Comparison of ENCODE assay signal across 10 mouse cellular contexts in genomic region chr14:21610224-21610623, GRCm38 (mm10).
A peak's percentile ranks its signal among the peaks of the same experiment; 100 is the strongest.
DNase-seq lines count a peak whose midpoint lies in the region; ATAC-seq and TF ChIP-seq lines count a peak whose summit lies in the region.
"Had no signal": no experiment of that assay in that cellular context is flagged by ENCODE, and none has a peak within 500 bp of the region (broad histone marks: within the 10 kb centered on the region; RNA-seq: fewer than 3 reads in every experiment).

No protein-coding gene starts in this region.

- dilution Hi-C loops in CH12.LX (cut with MboI; ENCODE audit: extremely low pct_ligation_motif_present, extremely low pct_unique_long_range_greater_than_20kb, low sequenced_read_pairs), result no loop called here

- no peak overlapping the region for H3K4me2 ChIP-seq in CH12.LX (ENCODE audit: insufficient read depth, low read depth, poor library complexity, severe bottlenecking)
- no peak overlapping the region for H3K4me2 ChIP-seq in forebrain, embryonic 16.5 days (ENCODE audit: low read length)
- no peak overlapping the region for H3K4me2 ChIP-seq in lung, embryonic 14.5 days
- H3K4me2 ChIP-seq: embryonic facial prominence, embryonic 12.5 days; limb, embryonic 15.5 days had no signal

- H3K27ac ChIP-seq in CH12.LX (ENCODE audit: insufficient read depth, low read depth), result no peak overlapping the region
- H3K27ac ChIP-seq in forebrain, embryonic 16.5 days (ENCODE audit: low read length), result peak overlapping the region; percentile 65; the same call in 1 of the 2 replicates
- no peak overlapping the region for H3K27ac ChIP-seq in lung, embryonic 14.5 days (ENCODE audit: low read depth)
- H3K27ac ChIP-seq: embryonic facial prominence, embryonic 12.5 days; limb, embryonic 15.5 days had no signal

- H3K4me1 ChIP-seq in CH12.LX (ENCODE audit: control insufficient read depth in 1 of 2, insufficient read depth in 2 of 2), result peaks cover 6 to 7% of the 10 kb centered on the region in 2 experiments; a peak in 2 of 4 replicates
- peaks cover 31% of the 10 kb centered on the region for H3K4me1 ChIP-seq in forebrain, embryonic 16.5 days (replicated peaks; ENCODE audit: control insufficient read depth, insufficient read depth, low read length)
- 0 out of 2 replicates have a peak, but pooled peaks cover 4% of the 10 kb centered on the region for H3K4me1 ChIP-seq in lung, embryonic 14.5 days (ENCODE audit: insufficient read depth)

- no peaks in the 10 kb centered on the region for H3K9me3 ChIP-seq in CH12.LX (replicated peaks; ENCODE audit: low read length)
- no peaks in the 10 kb centered on the region for H3K9me3 ChIP-seq in forebrain, embryonic 16.5 days (ENCODE audit: control insufficient read depth, low read length)
- no peaks in the 10 kb centered on the region for H3K9me3 ChIP-seq in lung, embryonic 14.5 days (ENCODE audit: low read depth, low read length)
- H3K9me3 ChIP-seq: embryonic facial prominence, embryonic 12.5 days; limb, embryonic 15.5 days had no signal

- DNase-seq in layer of hippocampus, adult 11-12 months (ENCODE audit: low spot score), result peak; percentile 69
- no peak for DNase-seq in layer of hippocampus, postnatal 10 days (ENCODE audit: low spot score in 2 of 2)
- DNase-seq in CH12.LX (ENCODE audit: extremely low read depth), result peak; percentile 58
- DNase-seq in c-Kit-negative CD71-positive TER-119-positive erythroid progenitor cells, embryonic 14.5 days (ENCODE audit: low read depth, low spot score), result peak; percentile 20
- peak; percentile 88 for DNase-seq in lung, embryonic 14.5 days
- peak; percentile 27 for DNase-seq in skeletal muscle tissue, adult 2 months (ENCODE audit: low read depth, low spot score)
- no peak for DNase-seq in urinary bladder, adult 18-20 months (ENCODE audit: low spot score in 2 of 2)

- peak; percentile 78 for ATAC-seq in forebrain, embryonic 16.5 days
- peak; percentile 63; the same call in 1 of the 2 replicates for ATAC-seq in lung, embryonic 14.5 days (ENCODE audit: insufficient read depth)

- TF ChIP-seq EP300 in CH12.LX (IDR thresholded peaks at IDR 0.05; ENCODE audit: low read length), result no peak

- in situ Hi-C loops in CH12.LX (cut with MboI; ENCODE audit: low pct_ligation_motif_present, low pct_unique_long_range_greater_than_20kb, low sequenced_read_pairs), result no loop called here

- no peaks in the 10 kb centered on the region; the same call in 1 of the 2 replicates for H3K79me2 ChIP-seq in CH12.LX (replicated peaks; ENCODE audit: control insufficient read depth, extremely low read depth, insufficient read depth, poor library complexity, severe bottlenecking)

- TF ChIP-seq POLR2A in CH12.LX (IDR thresholded peaks at IDR 0.05; ENCODE audit: low read depth, low read length), result no peak

- peak; percentile 61 to 75 for TF ChIP-seq CTCF in CH12.LX (conservative IDR thresholded peaks at IDR 0.05 in 1 of 2, IDR thresholded peaks at IDR 0.05 in 1 of 2; ENCODE audit: low read depth in 2 of 2, low read length in 2 of 2)
- TF ChIP-seq CTCF in lung, embryonic 14.5 days (IDR thresholded peaks at IDR 0.05; ENCODE audit: low read depth), result peak; percentile 82

- H3K27me3 ChIP-seq in CH12.LX (replicated peaks), result no peaks in the 10 kb centered on the region
- no peaks in the 10 kb centered on the region for H3K27me3 ChIP-seq in forebrain, embryonic 16.5 days (replicated peaks; ENCODE audit: control insufficient read depth, insufficient read depth, low read length)
- H3K27me3 ChIP-seq in lung, embryonic 14.5 days (ENCODE audit: insufficient read depth, low read length), result no peaks in the 10 kb centered on the region
- H3K27me3 ChIP-seq: embryonic facial prominence, embryonic 12.5 days; limb, embryonic 15.5 days had no signal

- H3K9ac ChIP-seq in CH12.LX (ENCODE audit: insufficient read depth, low read depth), result no peak overlapping the region
- H3K9ac ChIP-seq in forebrain, embryonic 16.5 days (replicated peaks; ENCODE audit: low read depth, low read length), result no peak overlapping the region
- H3K9ac ChIP-seq in lung, embryonic 14.5 days, result no peak overlapping the region
- H3K9ac ChIP-seq: embryonic facial prominence, embryonic 12.5 days; limb, embryonic 15.5 days had no signal

- no peak overlapping the region for H3K4me3 ChIP-seq in CH12.LX (replicated peaks in 1 of 3; ENCODE audit: low read depth in 2 of 3, low read length in 2 of 3, poor library complexity in 1 of 3)
- H3K4me3 ChIP-seq in forebrain, embryonic 16.5 days (replicated peaks; ENCODE audit: low read length), result no peak overlapping the region
- no peak overlapping the region for H3K4me3 ChIP-seq in lung, embryonic 14.5 days (ENCODE audit: low read depth, low read length)
- H3K4me3 ChIP-seq: embryonic facial prominence, embryonic 12.5 days; limb, embryonic 15.5 days had no signal

- WGBS in forebrain, embryonic 16.5 days, result 6% methylated on average over 3 of the region's 3 CpGs
- 19% methylated on average over 3 of the region's 3 CpGs for WGBS in lung, embryonic 14.5 days

- H3K36me3 ChIP-seq in CH12.LX (replicated peaks in 1 of 2; ENCODE audit: control insufficient read depth in 1 of 2, insufficient read depth in 1 of 2, low read length in 1 of 2), result peaks cover 7 to 15% of the 10 kb centered on the region in 2 experiments
- H3K36me3 ChIP-seq in forebrain, embryonic 16.5 days (ENCODE audit: control insufficient read depth, insufficient read depth), result no peaks in the 10 kb centered on the region
- H3K36me3 ChIP-seq in lung, embryonic 14.5 days (ENCODE audit: insufficient read depth), result peaks cover 6% of the 10 kb centered on the region; the same call in 1 of the 2 replicates
- H3K36me3 ChIP-seq: limb, embryonic 15.5 days had no signal

- peak; percentile 67 for TF ChIP-seq RAD21 in CH12.LX (IDR thresholded peaks at IDR 0.05; ENCODE audit: low read depth, low read length)

TF ChIP-seq in CH12.LX, 34 proteins besides CTCF, POLR2A, EP300 and RAD21:
- peak; percentile 77 for TF ChIP-seq SMC3 (IDR thresholded peaks at IDR 0.05; ENCODE audit: low read depth, low read length)
- TF ChIP-seq GABPA (IDR thresholded peaks at IDR 0.05; ENCODE audit: insufficient replicate concordance, low read depth, low read length), result no peak
TF ChIP-seq in CH12.LX: peak in this region for 1.

Comparison
In these comparisons a context has a peak if more than half of its experiments do, and no peak if none do; other contexts are left out.
1. DNase-seq: peak in layer of hippocampus, adult 11-12 months (single experiment), CH12.LX (single experiment), c-Kit-negative CD71-positive TER-119-positive erythroid progenitor cells, embryonic 14.5 days (single experiment), lung, embryonic 14.5 days (single experiment) and skeletal muscle tissue, adult 2 months (single experiment); none in layer of hippocampus, postnatal 10 days (0 of 2) and urinary bladder, adult 18-20 months (0 of 2).